Mouse (Mus musculus) midbrain, embryonic 13.5 days (tissue): ENCODE measurements around the gene Zbtb9. TPM values are rescaled to one million over a fixed set of nuclear protein-coding genes. Genes with fewer than 3 reads are reported as not detected.

Experiments
- ATAC-seq: fragments of 200-750 bp; cut with Nextera tagmentation; 2 replicates; pipeline ENCODE4 v1.8.0; 2017; ENCODE audit warnings: mild to moderate bottlenecking, moderate TSS enrichment, moderate library complexity
- H3K27ac ChIP-seq: fragments of 300-500 bp; sonication (generic); 2 replicates; pipeline ENCODE4 v1.5.1; 2015; ENCODE audit warnings: inconsistent platforms, mild to moderate bottlenecking, moderate library complexity
- H3K27me3 ChIP-seq: fragments of 300-500 bp; sonication (generic); 2 replicates; pipeline ENCODE4 v1.6.1; 2015; ENCODE audit warnings: mild to moderate bottlenecking, inconsistent platforms
- H3K36me3 ChIP-seq: fragments of 300-500 bp; sonication (generic); 2 replicates; pipeline ENCODE4 v1.6.1; 2015; ENCODE audit warnings: mild to moderate bottlenecking, inconsistent platforms
- H3K4me1 ChIP-seq: fragments of 300-500 bp; sonication (generic); replicated peaks from 2 replicates; pipeline ENCODE4 v1.6.1; 2015; ENCODE audit warnings: inconsistent platforms
- H3K4me2 ChIP-seq: fragments of 300-500 bp; sonication (generic); replicated peaks from 2 replicates; pipeline ENCODE4 v1.6.1; 2015; ENCODE audit warnings: moderate library complexity, mild to moderate bottlenecking, inconsistent platforms
- H3K4me3 ChIP-seq: fragments of 300-500 bp; sonication (generic); replicated peaks from 2 replicates; pipeline ENCODE4 v1.5.1; 2015; ENCODE audit warnings: mild to moderate bottlenecking, inconsistent platforms
- H3K9ac ChIP-seq: fragments of 300-500 bp; sonication (generic); replicated peaks from 2 replicates; pipeline ENCODE4 v1.6.1; 2015; ENCODE audit warnings: mild to moderate bottlenecking, inconsistent platforms
- H3K9me3 ChIP-seq: fragments of 300-500 bp; sonication (generic); 2 replicates; pipeline ENCODE4 v1.6.1; 2016; ENCODE audit warnings: mild to moderate bottlenecking, inconsistent platforms
- WGBS: fragments of 180-500 bp; shearing (Covaris S2); methylation state at CpG from one replicate; pipeline ENCODE4 v1.1.7; 2015; 5-methylcytosine and 5-hydroxymethylcytosine counted together
- polyA plus RNA-seq: library from polyadenylated mRNA; unstranded; fragments of >200 nt; fragmentation: Nextera tagmentation; extraction: Ambion mirVana; gene quantifications from 2 replicates; pipeline ENCODE4 v1.2.1, GENCODE M21; 2015

Zbtb9 gene
- polyA plus RNA-seq, 1 experiment from 2014 or later: 20.8 TPM

- Histone ChIP-seq H3K27ac (no peak overlapping the region), H3K4me1 (no peaks in the 10 kb centered on the region), H3K4me3 (no peak overlapping the region), H3K27me3 (no peaks in the 10 kb centered on the region), H3K4me2 (no peak overlapping the region), H3K9ac (no peak overlapping the region), H3K36me3 (no peaks in the 10 kb centered on the region), H3K9me3 (no peaks in the 10 kb centered on the region)
- WGBS: 44% methylated on average over 19 of the region's 19 CpGs
- ATAC-seq: no peak
Measured at GRCm38 (mm10) chr17:27004903-27005485, 32.0 kb downstream of the Zbtb9 start.

GRCm38 (mm10) chr17:27005644-27006043, 32.7 kb downstream of the Zbtb9 start:
- no peak overlapping the region for H3K9ac ChIP-seq
- H3K4me1 ChIP-seq: no peaks in the 10 kb centered on the region
- WGBS: 66% methylated on average over 11 of the region's 11 CpGs
- H3K27me3 ChIP-seq: no peaks in the 10 kb centered on the region
- H3K27ac ChIP-seq: no peak overlapping the region
- no peak overlapping the region for H3K4me2 ChIP-seq
- H3K4me3 ChIP-seq: no peak overlapping the region
- H3K9me3 ChIP-seq: no peaks in the 10 kb centered on the region
- H3K36me3 ChIP-seq: no peaks in the 10 kb centered on the region
- no peak for ATAC-seq

GRCm38 (mm10) chr17:27008277-27008676, 35.3 kb downstream of the Zbtb9 start:
- H3K36me3 ChIP-seq: no peaks in the 10 kb centered on the region
- no peak overlapping the region for H3K27ac ChIP-seq
- H3K27me3 ChIP-seq: no peaks in the 10 kb centered on the region
- H3K9me3 ChIP-seq: no peaks in the 10 kb centered on the region
- H3K9ac ChIP-seq: no peak overlapping the region
- 77% methylated on average over 2 of the region's 2 CpGs for WGBS
- peaks cover 6% of the 10 kb centered on the region; the same call in 1 of the 2 replicates for H3K4me1 ChIP-seq
- ATAC-seq: no peak
- H3K4me2 ChIP-seq: no peak overlapping the region
- H3K4me3 ChIP-seq: no peak overlapping the region

- H3K4me3 ChIP-seq: no peak overlapping the region
- no peak for ATAC-seq
- H3K4me2 ChIP-seq: no peak overlapping the region
- H3K4me1 ChIP-seq: peaks cover 6% of the 10 kb centered on the region; the same call in 1 of the 2 replicates
- WGBS: 93% methylated on average over 10 of the region's 10 CpGs
- H3K9ac ChIP-seq: no peak overlapping the region
- H3K9me3 ChIP-seq: no peaks in the 10 kb centered on the region
- H3K36me3 ChIP-seq: no peaks in the 10 kb centered on the region
- H3K27ac ChIP-seq: no peak overlapping the region
- H3K27me3 ChIP-seq: no peaks in the 10 kb centered on the region
Measured at GRCm38 (mm10) chr17:27011167-27011566, 38.2 kb downstream of the Zbtb9 start.

- Histone ChIP-seq H3K9ac (no peak overlapping the region), H3K4me2 (no peak overlapping the region), H3K27me3 (no peaks in the 10 kb centered on the region), H3K36me3 (no peaks in the 10 kb centered on the region), H3K4me1 (peaks cover 6% of the 10 kb centered on the region; the same call in 1 of the 2 replicates), H3K4me3 (no peak overlapping the region), H3K27ac (no peak overlapping the region), H3K9me3 (no peaks in the 10 kb centered on the region)
- 67% methylated on average over 14 of the region's 14 CpGs for WGBS
- ATAC-seq: no peak
Measured at GRCm38 (mm10) chr17:27011998-27012672, 39.2 kb downstream of the Zbtb9 start.

GRCm38 (mm10) chr17:27012909-27013308, 39.9 kb downstream of the Zbtb9 start:
- H3K9me3 ChIP-seq: no peaks in the 10 kb centered on the region
- H3K27me3 ChIP-seq: no peaks in the 10 kb centered on the region
- no peak overlapping the region for H3K4me2 ChIP-seq
- H3K4me1 ChIP-seq: peaks cover 12% of the 10 kb centered on the region; the same call in 1 of the 2 replicates
- H3K4me3 ChIP-seq: no peak overlapping the region
- WGBS: 56% methylated on average over 6 of the region's 6 CpGs
- no peak overlapping the region for H3K9ac ChIP-seq
- H3K27ac ChIP-seq: no peak overlapping the region
- ATAC-seq: no peak
- H3K36me3 ChIP-seq: no peaks in the 10 kb centered on the region

- Histone ChIP-seq H3K36me3 (peaks cover 34% of the 10 kb centered on the region), H3K9me3 (no peaks in the 10 kb centered on the region), H3K4me3 (peak overlapping the region; percentile 44), H3K27me3 (no peaks in the 10 kb centered on the region), H3K9ac (peak overlapping the region; percentile 51), H3K27ac (0 out of 2 replicates have a peak overlapping the region, but pooled peaks have one; percentile 30), H3K4me1 (peaks cover 16% of the 10 kb centered on the region), H3K4me2 (peak overlapping the region; percentile 63)
- WGBS: 7% methylated on average over 34 of the region's 34 CpGs
- ATAC-seq: peak; percentile 78
Measured at GRCm38 (mm10) chr17:27017564-27018499, 44.9 kb downstream of the Zbtb9 start.

- Histone ChIP-seq H3K36me3 (peaks cover 42% of the 10 kb centered on the region), H3K9me3 (no peaks in the 10 kb centered on the region), H3K4me2 (peak overlapping the region; percentile 63), H3K9ac (peak overlapping the region; percentile 42), H3K27ac (no peak overlapping the region; the same call in 1 of the 2 replicates), H3K27me3 (no peaks in the 10 kb centered on the region), H3K4me1 (peaks cover 16% of the 10 kb centered on the region), H3K4me3 (peak overlapping the region; percentile 44)
- ATAC-seq: no peak
- 36% methylated on average over 12 of the region's 12 CpGs for WGBS
Measured at GRCm38 (mm10) chr17:27018555-27019196, 45.7 kb downstream of the Zbtb9 start.

GRCm38 (mm10) chr17:27021076-27021475, 48.1 kb downstream of the Zbtb9 start:
- H3K36me3 ChIP-seq: peaks cover 63% of the 10 kb centered on the region
- no peak overlapping the region for H3K4me3 ChIP-seq
- H3K4me2 ChIP-seq: no peak overlapping the region
- H3K27ac ChIP-seq: no peak overlapping the region
- WGBS: 95% methylated on average over 14 of the region's 14 CpGs
- ATAC-seq: no peak
- H3K27me3 ChIP-seq: no peaks in the 10 kb centered on the region
- H3K9ac ChIP-seq: no peak overlapping the region
- H3K4me1 ChIP-seq: peaks cover 16% of the 10 kb centered on the region
- H3K9me3 ChIP-seq: no peaks in the 10 kb centered on the region

GRCm38 (mm10) chr17:27021736-27022135, 48.8 kb downstream of the Zbtb9 start:
- WGBS: 95% methylated on average over 9 of the region's 9 CpGs
- Histone ChIP-seq H3K36me3 (peaks cover 63% of the 10 kb centered on the region), H3K9ac (no peak overlapping the region), H3K9me3 (no peaks in the 10 kb centered on the region), H3K4me3 (no peak overlapping the region), H3K27me3 (no peaks in the 10 kb centered on the region), H3K4me1 (peaks cover 18% of the 10 kb centered on the region), H3K27ac (no peak overlapping the region), H3K4me2 (no peak overlapping the region)
- ATAC-seq: no peak

GRCm38 (mm10) chr17:27023342-27023741, 50.4 kb downstream of the Zbtb9 start:
- no peak for ATAC-seq
- Histone ChIP-seq H3K36me3 (peaks cover 63% of the 10 kb centered on the region), H3K4me3 (no peak overlapping the region), H3K4me2 (no peak overlapping the region), H3K27me3 (no peaks in the 10 kb centered on the region), H3K27ac (no peak overlapping the region), H3K9ac (no peak overlapping the region), H3K9me3 (no peaks in the 10 kb centered on the region), H3K4me1 (peaks cover 21% of the 10 kb centered on the region)
- WGBS: 89% methylated on average over 4 of the region's 4 CpGs
